Mouse (Mus musculus): ENCODE measurements around the gene Gpc6. TPM values are rescaled to one million over a fixed set of nuclear protein-coding genes. Genes with fewer than 3 reads are reported as not detected.

Gpc6 gene
- total and polyA plus RNA-seq, 3 experiments, result not detected

DNA sequence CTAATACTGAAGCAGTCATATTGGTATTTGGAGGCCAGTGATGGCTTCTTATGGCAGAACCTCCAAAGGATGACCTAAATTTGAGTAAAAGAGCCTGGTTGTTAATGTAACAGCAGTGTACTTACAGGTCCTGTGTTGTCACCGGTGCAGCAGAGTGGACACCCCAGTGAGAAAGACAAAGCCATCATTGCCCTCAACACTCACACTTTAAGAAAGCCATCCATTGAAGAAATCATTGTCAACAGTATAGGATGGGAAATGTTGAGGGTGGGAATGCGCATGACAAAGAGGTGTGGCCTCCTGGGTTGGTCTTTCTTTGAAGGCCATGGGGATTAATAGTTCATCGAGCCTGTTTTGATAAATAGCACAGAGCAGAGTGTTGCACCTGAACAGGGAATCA, 570.0 kb downstream of the Gpc6 start:
- TF ChIP-seq USF1 (IDR thresholded peaks at IDR 0.05; ENCODE audit: low read depth, low read length), result no peak
- no peak for TF ChIP-seq ZNF384 (IDR thresholded peaks at IDR 0.05; ENCODE audit: low read depth, low read length)
- TF ChIP-seq E2F4 (IDR thresholded peaks at IDR 0.05; ENCODE audit: insufficient replicate concordance, low read depth, low read length), result no peak
- no peak for TF ChIP-seq CHD2 (IDR thresholded peaks at IDR 0.05; ENCODE audit: low read length)
- TF ChIP-seq BHLHE40 (IDR thresholded peaks at IDR 0.05; ENCODE audit: low read depth, low read length), result no peak
- TF ChIP-seq ZKSCAN1 (IDR thresholded peaks at IDR 0.05; ENCODE audit: borderline replicate concordance, low read depth, low read length), result no peak
- no peak for TF ChIP-seq JUN (IDR thresholded peaks at IDR 0.05; ENCODE audit: insufficient read depth, low read depth, low read length)
- no peak for TF ChIP-seq MAX (IDR thresholded peaks at IDR 0.05; ENCODE audit: low read length)
- TF ChIP-seq SMC3 (IDR thresholded peaks at IDR 0.05; ENCODE audit: low read depth, low read length), result no peak
- no peak for TF ChIP-seq NRF1 (IDR thresholded peaks at IDR 0.05; ENCODE audit: low read depth, low read length)
- TF ChIP-seq RAD21 (IDR thresholded peaks at IDR 0.05; ENCODE audit: low read depth, low read length), result no peak
- no peak for TF ChIP-seq ZC3H11A (IDR thresholded peaks at IDR 0.05; ENCODE audit: low read depth, low read length)
- no peak for TF ChIP-seq NELFE (IDR thresholded peaks at IDR 0.05; ENCODE audit: low read depth, low read length)
- no peak for TF ChIP-seq POLR2A (IDR thresholded peaks at IDR 0.05; ENCODE audit: low read depth, low read length)
- TF ChIP-seq MXI1 (IDR thresholded peaks at IDR 0.05; ENCODE audit: low read depth, low read length), result no peak
- no peak for TF ChIP-seq ELF1 (IDR thresholded peaks at IDR 0.05; ENCODE audit: low read depth, low read length)
- TF ChIP-seq USF2 (conservative IDR thresholded peaks at IDR 0.05; ENCODE audit: low read depth, low read length), result no peak
- TF ChIP-seq MYC (IDR thresholded peaks at IDR 0.05; ENCODE audit: low read depth, low read length), result no peak
- no peak overlapping the region for H3K4me3 ChIP-seq (replicated peaks in 1 of 3; ENCODE audit: low read depth in 2 of 3, low read length in 2 of 3, poor library complexity in 1 of 3)

DNA sequence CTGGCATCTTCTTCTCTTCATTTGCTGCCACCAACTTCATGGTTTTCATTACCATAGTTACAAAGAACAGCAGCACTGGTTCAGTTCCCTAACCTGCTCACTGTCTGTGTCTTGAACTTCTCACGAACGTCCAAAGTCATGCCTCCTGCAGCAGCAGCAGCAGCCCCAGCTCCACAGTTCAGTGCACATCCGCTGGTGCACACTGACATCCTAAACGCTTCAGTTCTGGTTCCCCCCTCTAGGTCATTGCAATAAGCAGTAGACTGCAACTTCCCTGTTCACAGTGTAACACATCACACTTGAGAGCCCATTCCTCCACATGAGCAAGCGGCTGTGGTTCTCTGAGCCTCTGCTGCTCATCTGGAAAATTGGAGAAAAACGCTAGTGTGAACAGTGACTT, 573.7 kb downstream of the Gpc6 start:
- no peak overlapping the region for H3K4me2 ChIP-seq (ENCODE audit: insufficient read depth, low read depth, poor library complexity, severe bottlenecking)
- dilution Hi-C loops (cut with MboI; ENCODE audit: extremely low pct_ligation_motif_present, extremely low pct_unique_long_range_greater_than_20kb, low sequenced_read_pairs), result no loop called here
- no peaks in the 10 kb centered on the region for H3K79me2 ChIP-seq (replicated peaks; ENCODE audit: control insufficient read depth, extremely low read depth, insufficient read depth, poor library complexity, severe bottlenecking)
- DNase-seq (ENCODE audit: extremely low read depth), result peak; percentile 43
- H3K4me3 ChIP-seq (replicated peaks in 1 of 3; ENCODE audit: low read depth in 2 of 3, low read length in 2 of 3, poor library complexity in 1 of 3), result no peak overlapping the region
- peaks cover 0 to 8% of the 10 kb centered on the region in 2 experiments; a peak in 1 of 4 replicates for H3K4me1 ChIP-seq (ENCODE audit: control insufficient read depth in 1 of 2, insufficient read depth in 2 of 2)
- no peaks in the 10 kb centered on the region for H3K9me3 ChIP-seq (replicated peaks; ENCODE audit: low read length)
- H3K9ac ChIP-seq (ENCODE audit: insufficient read depth, low read depth), result no peak overlapping the region
- TF ChIP-seq NELFE (IDR thresholded peaks at IDR 0.05; ENCODE audit: low read depth, low read length), result no peak
- TF ChIP-seq E2F4 (IDR thresholded peaks at IDR 0.05; ENCODE audit: insufficient replicate concordance, low read depth, low read length), result no peak
- TF ChIP-seq CHD2 (IDR thresholded peaks at IDR 0.05; ENCODE audit: low read length), result no peak
- TF ChIP-seq MYC (IDR thresholded peaks at IDR 0.05; ENCODE audit: low read depth, low read length), result no peak
- TF ChIP-seq ZNF384 (IDR thresholded peaks at IDR 0.05; ENCODE audit: low read depth, low read length), result no peak
- no peak for TF ChIP-seq SIN3A (IDR thresholded peaks at IDR 0.05; ENCODE audit: low read length)
- no peak for TF ChIP-seq EP300 (IDR thresholded peaks at IDR 0.05; ENCODE audit: low read length)
- TF ChIP-seq MEF2A (IDR thresholded peaks at IDR 0.05; ENCODE audit: borderline replicate concordance, low read depth, low read length), result no peak
- no peak for TF ChIP-seq SMC3 (IDR thresholded peaks at IDR 0.05; ENCODE audit: low read depth, low read length)
- no peak for TF ChIP-seq UBTF (IDR thresholded peaks at IDR 0.05; ENCODE audit: low read depth, low read length)
- no peak for TF ChIP-seq RAD21 (IDR thresholded peaks at IDR 0.05; ENCODE audit: low read depth, low read length)
- no peak for TF ChIP-seq RCOR1 (conservative IDR thresholded peaks at IDR 0.05; ENCODE audit: low read depth, low read length)
- no peak for TF ChIP-seq POLR2AphosphoS2 (IDR thresholded peaks at IDR 0.05; ENCODE audit: low read depth, low read length)
- TF ChIP-seq KAT2A (IDR thresholded peaks at IDR 0.05; ENCODE audit: insufficient replicate concordance, low read length), result no peak
- no peak for TF ChIP-seq IRF4 (IDR thresholded peaks at IDR 0.05; ENCODE audit: low read depth, low read length)
- TF ChIP-seq ETS1 (conservative IDR thresholded peaks at IDR 0.05; ENCODE audit: low read depth, low read length), result no peak
- no peak for TF ChIP-seq BHLHE40 (IDR thresholded peaks at IDR 0.05; ENCODE audit: low read depth, low read length)
- no peak for TF ChIP-seq TBP (conservative IDR thresholded peaks at IDR 0.05; ENCODE audit: low read depth, low read length)
- no peak for TF ChIP-seq ZMIZ1 (IDR thresholded peaks at IDR 0.05; ENCODE audit: low read depth, low read length)
- no peak for TF ChIP-seq ELF1 (IDR thresholded peaks at IDR 0.05; ENCODE audit: low read depth, low read length)
- H3K27ac ChIP-seq (ENCODE audit: insufficient read depth, low read depth), result no peak overlapping the region
- H3K27me3 ChIP-seq (replicated peaks), result no peaks in the 10 kb centered on the region
- no peaks in the 10 kb centered on the region for H3K36me3 ChIP-seq (replicated peaks in 1 of 2; ENCODE audit: control insufficient read depth in 1 of 2, insufficient read depth in 1 of 2, low read length in 1 of 2)
- in situ Hi-C loops (cut with MboI; ENCODE audit: low pct_ligation_motif_present, low pct_unique_long_range_greater_than_20kb, low sequenced_read_pairs), result no loop called here

More for the DNA sequence above, 570.0 kb downstream of the Gpc6 start:
- Histone ChIP-seq H3K27ac (ENCODE audit: insufficient read depth, low read depth) (no peak overlapping the region), H3K36me3 (replicated peaks in 1 of 2; ENCODE audit: control insufficient read depth in 1 of 2, insufficient read depth in 1 of 2, low read length in 1 of 2) (no peaks in the 10 kb centered on the region), H3K9ac (ENCODE audit: insufficient read depth, low read depth) (no peak overlapping the region), H3K9me3 (replicated peaks; ENCODE audit: low read length) (no peaks in the 10 kb centered on the region), H3K79me2 (replicated peaks; ENCODE audit: control insufficient read depth, extremely low read depth, insufficient read depth, poor library complexity, severe bottlenecking) (no peaks in the 10 kb centered on the region), H3K4me1 (ENCODE audit: control insufficient read depth in 1 of 2, insufficient read depth in 2 of 2) (peaks cover 0 to 8% of the 10 kb centered on the region in 2 experiments; a peak in 1 of 4 replicates), H3K4me2 (ENCODE audit: insufficient read depth, low read depth, poor library complexity, severe bottlenecking) (no peak overlapping the region), H3K27me3 (replicated peaks) (no peaks in the 10 kb centered on the region)
- dilution Hi-C loops (cut with MboI; ENCODE audit: extremely low pct_ligation_motif_present, extremely low pct_unique_long_range_greater_than_20kb, low sequenced_read_pairs) (no loop called here), in situ Hi-C loops (cut with MboI; ENCODE audit: low pct_ligation_motif_present, low pct_unique_long_range_greater_than_20kb, low sequenced_read_pairs) (no loop called here)
- DNase-seq (ENCODE audit: extremely low read depth), result no peak

Measured in CH12.LX (cell line).